Mouse (Mus musculus): ENCODE measurements at regions not wholly inside any gene's neighbourhood (a gene's known extent, or its start where the extent isn't known, plus 50 kb on each side); places are given as distances from the start of the nearest gene placed in this dataset.

GRCm38 (mm10) chr9:41834487-41835404 is 289.4 kb downstream of the Sorl1 start:
- DNase-seq (ENCODE audit: low read depth, low spot score) = no peak

- DNase-seq (ENCODE audit: low read depth, low spot score) = no peak
These were observed 290.7 kb downstream of the Sorl1 start for GRCm38 (mm10) chr9:41833408-41833807.

GRCm38 (mm10) chr9:41827356-41827755 is 296.7 kb downstream of the Sorl1 start:
- DNase-seq (ENCODE audit: low read depth, low spot score) = no peak

- no peak for DNase-seq (ENCODE audit: low read depth, low spot score)
These were observed 302.7 kb downstream of the Sorl1 start for GRCm38 (mm10) chr9:41821401-41821800.

GRCm38 (mm10) chr9:41817740-41818461 is 306.2 kb downstream of the Sorl1 start:
- no peak for DNase-seq (ENCODE audit: low read depth, low spot score)

GRCm38 (mm10) chr9:41815921-41816320 is 308.2 kb downstream of the Sorl1 start:
- DNase-seq (ENCODE audit: low read depth, low spot score) = no peak

GRCm38 (mm10) chr9:41809291-41809690 is 314.8 kb downstream of the Sorl1 start:
- DNase-seq (ENCODE audit: low read depth, low spot score) = no peak

GRCm38 (mm10) chr9:41808791-41809190 is 315.3 kb downstream of the Sorl1 start:
- no peak for DNase-seq (ENCODE audit: low read depth, low spot score)

GRCm38 (mm10) chr9:41806289-41806621 is 317.8 kb downstream of the Sorl1 start:
- no peak for DNase-seq (ENCODE audit: low read depth, low spot score)

GRCm38 (mm10) chr9:41805491-41806288 is 318.4 kb downstream of the Sorl1 start:
- DNase-seq (ENCODE audit: low read depth, low spot score) = no peak

- DNase-seq (ENCODE audit: low read depth, low spot score) = no peak
These were observed 319.3 kb downstream of the Sorl1 start for GRCm38 (mm10) chr9:41804711-41805331.

- DNase-seq (ENCODE audit: low read depth, low spot score) = no peak
These were observed 320.2 kb downstream of the Sorl1 start for GRCm38 (mm10) chr9:41803680-41804460.

- DNase-seq (ENCODE audit: low read depth, low spot score) = no peak
These were observed 322.7 kb downstream of the Sorl1 start for GRCm38 (mm10) chr9:41801376-41801775.

- DNase-seq (ENCODE audit: low read depth, low spot score) = no peak
These were observed 331.3 kb downstream of the Sorl1 start for GRCm38 (mm10) chr9:41792830-41793213.

- no peak for DNase-seq (ENCODE audit: low read depth, low spot score)
These were observed 331.8 kb downstream of the Sorl1 start for GRCm38 (mm10) chr9:41792173-41792829.

GRCm38 (mm10) chr9:41791501-41792172 is 332.5 kb downstream of the Sorl1 start:
- DNase-seq (ENCODE audit: low read depth, low spot score) = no peak

- no peak for DNase-seq (ENCODE audit: low read depth, low spot score)
These were observed 339.0 kb downstream of the Sorl1 start for GRCm38 (mm10) chr9:41785131-41785530.

- no peak for DNase-seq (ENCODE audit: low read depth, low spot score)
These were observed 351.7 kb downstream of the Sorl1 start for GRCm38 (mm10) chr9:41772281-41772902.

- no peak for DNase-seq (ENCODE audit: low read depth, low spot score)
These were observed 352.8 kb downstream of the Sorl1 start for GRCm38 (mm10) chr9:41771276-41771675.
